Mouse (Mus musculus) embryonic stem cell, embryonic (primary cell): ENCODE measurements around the gene Snph.
"Not testable (repeated sequence)": the region's sequence is repeated elsewhere in the genome, so short reads cannot be mapped to it uniquely, and the experiment has no call there.

Experiments used
- CTCF ChIA-PET, 4 experiments: fragments of 300-600 bp in 2 of 4; fragments of 350-600 bp in 2 of 4; sonication (Branson Sonifier 250); formaldehyde crosslinking; loops; one replicate each; lab custom pipeline; 2022; ENCODE audit warnings: inconsistent platforms in 2 of 4; lab: Charles Lee
- POLR2A ChIA-PET, 4 experiments: fragments of 300-600 bp in 2 of 4; fragments of 350-600 bp in 2 of 4; sonication (Branson Sonifier 250); formaldehyde crosslinking; loops; one replicate each; lab custom pipeline; 2022; ENCODE audit warnings: antibody characterized with exemption in 4 of 4, inconsistent platforms in 1 of 4; lab: Charles Lee

Gene Snph

GRCm38 (mm10) chr2:151615779-151616178 lies 16.6 kb downstream of the Snph start:
- CTCF ChIA-PET, result not testable (repeated sequence)
- POLR2A ChIA-PET, result interaction anchor here in 2 of 4 experiments (0.7 to 1.2 kb wide), 2 partner anchors 11 kb away, joined by 4 to 5 read pairs; no protein-coding TSS in a partner anchor

GRCm38 (mm10) chr2:151609974-151610373 lies 22.4 kb downstream of the Snph start:
- POLR2A ChIA-PET, result no interaction called here
- CTCF ChIA-PET, result no interaction called here

- ChIA-PET CTCF (no interaction called here), POLR2A (interaction anchor here in 1 of 4 experiments (0.6 kb wide), 1 partner anchor 710 kb away, joined by 3 read pairs; no protein-coding TSS in a partner anchor)
Measured at GRCm38 (mm10) chr2:151608435-151608834, 24.0 kb downstream of the Snph start.

- POLR2A ChIA-PET, result interaction anchor here in 2 of 4 experiments (0.7 to 1.5 kb wide), 7 partner anchors 9 to 239 kb away, joined by 3 to 5 read pairs (median 4); no protein-coding TSS in a partner anchor
- CTCF ChIA-PET, result interaction anchor here in 1 of 4 experiments (0.6 kb wide), 1 partner anchor 1995 kb away, joined by 7 read pairs; no protein-coding TSS in a partner anchor
Measured at GRCm38 (mm10) chr2:151605437-151605987, 26.9 kb downstream of the Snph start.

GRCm38 (mm10) chr2:151603630-151604029 lies 28.8 kb downstream of the Snph start:
- CTCF ChIA-PET, result no interaction called here

GRCm38 (mm10) chr2:151602106-151602505 lies 30.3 kb downstream of the Snph start:
- CTCF ChIA-PET, result no interaction called here

More at GRCm38 (mm10) chr2:151603630-151604029, 28.8 kb downstream of the Snph start:
- POLR2A ChIA-PET, result no interaction called here

GRCm38 (mm10) chr2:151598068-151598467 lies 34.3 kb downstream of the Snph start:
- ChIA-PET CTCF (no interaction called here), POLR2A (interaction anchor here in 1 of 4 experiments (0.5 kb wide), 1 partner anchor 12 kb away, joined by 3 read pairs; no protein-coding TSS in a partner anchor)

More at GRCm38 (mm10) chr2:151602106-151602505, 30.3 kb downstream of the Snph start:
- POLR2A ChIA-PET, result interaction anchor here in 1 of 4 experiments (1.2 kb wide), 1 partner anchor 20 kb away, joined by 3 read pairs; no protein-coding TSS in a partner anchor

GRCm38 (mm10) chr2:151587306-151587705 lies 45.1 kb downstream of the Snph start:
- ChIA-PET CTCF (interaction anchor here in 1 of 4 experiments (0.8 kb wide), 1 partner anchor 161 kb away, joined by 3 read pairs; no protein-coding TSS in a partner anchor), POLR2A (interaction anchor here in 2 of 4 experiments (0.6 to 1.2 kb wide), 2 partner anchors 9 to 24 kb away, joined by 3 read pairs; no protein-coding TSS in a partner anchor)

GRCm38 (mm10) chr2:151586807-151587206 lies 45.6 kb downstream of the Snph start:
- POLR2A ChIA-PET, result interaction anchor here in 2 of 4 experiments (0.6 to 1.2 kb wide), 2 partner anchors 8 to 24 kb away, joined by 3 read pairs; no protein-coding TSS in a partner anchor
- CTCF ChIA-PET, result interaction anchor here in 1 of 4 experiments (0.8 kb wide), 1 partner anchor 161 kb away, joined by 3 read pairs; no protein-coding TSS in a partner anchor

- CTCF ChIA-PET, result interaction anchor here in 1 of 4 experiments (1.0 kb wide), 1 partner anchor 98 kb away, joined by 3 read pairs; no protein-coding TSS in a partner anchor
- POLR2A ChIA-PET, result interaction anchor here in 1 of 4 experiments (0.7 kb wide), 1 partner anchor 12 kb away, joined by 3 read pairs; no protein-coding TSS in a partner anchor
Measured at GRCm38 (mm10) chr2:151585934-151586333, 46.5 kb downstream of the Snph start.

- ChIA-PET POLR2A (interaction anchor here in 1 of 4 experiments (1.6 to 2.0 kb wide), 2 partner anchors 7 to 27 kb away, joined by 3 to 6 read pairs; no protein-coding TSS in a partner anchor), CTCF (no interaction called here)
Measured at GRCm38 (mm10) chr2:151580945-151581344, 51.4 kb downstream of the Snph start.

GRCm38 (mm10) chr2:151579183-151579582 lies 53.2 kb downstream of the Snph start:
- ChIA-PET CTCF (no interaction called here), POLR2A (interaction anchor here in 3 of 4 experiments (0.8 to 2.0 kb wide), 4 partner anchors 9 to 392 kb away, joined by 3 to 6 read pairs (median 3); no protein-coding TSS in a partner anchor)

GRCm38 (mm10) chr2:151575699-151576389 lies 56.5 kb downstream of the Snph start:
- POLR2A ChIA-PET, result interaction anchor here in 3 of 4 experiments (0.5 to 2.7 kb wide), 23 partner anchors 17 to 537 kb away, joined by 3 to 15 read pairs (median 3); partner anchors contain the start of genes Fkbp1a (in 2 of the 3), Snph (in 2 of the 3), Nanp (in 1 of the 3) and Ninl (in 1 of the 3)
- CTCF ChIA-PET, result interaction anchor here in 2 of 4 experiments (0.9 to 1.2 kb wide), 2 partner anchors 45 to 172 kb away, joined by 3 to 4 read pairs; no protein-coding TSS in a partner anchor

GRCm38 (mm10) chr2:151575119-151575698 lies 57.2 kb downstream of the Snph start:
- ChIA-PET POLR2A (interaction anchor here in 3 of 4 experiments (0.6 to 2.7 kb wide), 16 partner anchors 19 to 536 kb away, joined by 3 to 15 read pairs (median 4); partner anchors contain the start of genes Fkbp1a (in 3 of the 3), Nanp (in 1 of the 3), Ninl (in 1 of the 3) and Snph (in 1 of the 3)), CTCF (interaction anchor here in 3 of 4 experiments (0.6 to 1.2 kb wide), 4 partner anchors 20 to 173 kb away, joined by 3 to 5 read pairs (median 4); partner anchors contain the start of gene Snph (in 1 of the 3))

- CTCF ChIA-PET, result interaction anchor here in 3 of 4 experiments (0.6 to 1.0 kb wide), 3 partner anchors 19 to 58 kb away, joined by 3 to 5 read pairs (median 4); partner anchors contain the start of gene Snph (in 1 of the 3)
- POLR2A ChIA-PET, result interaction anchor here in 3 of 4 experiments (0.6 to 2.7 kb wide), 9 partner anchors 19 to 535 kb away, joined by 3 to 15 read pairs (median 3); partner anchors contain the start of genes Fkbp1a (in 2 of the 3), Nanp (in 1 of the 3) and Ninl (in 1 of the 3)
Measured at GRCm38 (mm10) chr2:151574607-151575006, 57.8 kb downstream of the Snph start.

GRCm38 (mm10) chr2:151573667-151574066 lies 58.7 kb downstream of the Snph start:
- ChIA-PET CTCF (interaction anchor here in 1 of 4 experiments (0.7 kb wide), 1 partner anchor 16 kb away, joined by 5 read pairs; no protein-coding TSS in a partner anchor), POLR2A (interaction anchor here in 1 of 4 experiments (0.6 to 1.9 kb wide), 4 partner anchors 18 to 229 kb away, joined by 4 to 7 read pairs (median 6); no protein-coding TSS in a partner anchor)
